Mouse (Mus musculus) lung, adult 10 weeks (tissue): Measurements from ENCODE around the gene Homer1. TPM values are rescaled to one million over a fixed set of nuclear protein-coding genes. Genes with fewer than 3 reads are reported as not detected.

Source experiments
- polyA plus RNA-seq: library from polyadenylated mRNA; stranded (reverse); fragments of 350-450 nt; fragmentation: Illumina TruSeq; extraction: RNeasy Lipid Tissue Mini Kit (QIAGEN cat#74804); gene quantifications from one replicate; pipeline ENCODE4 v1.2.3, GENCODE M21; 2014; ENCODE audit warnings: low read depth, low replicate concordance; ENCODE audit not compliant: insufficient read depth

Gene Homer1
- polyA plus RNA-seq, result 2.7 TPM

DNA sequence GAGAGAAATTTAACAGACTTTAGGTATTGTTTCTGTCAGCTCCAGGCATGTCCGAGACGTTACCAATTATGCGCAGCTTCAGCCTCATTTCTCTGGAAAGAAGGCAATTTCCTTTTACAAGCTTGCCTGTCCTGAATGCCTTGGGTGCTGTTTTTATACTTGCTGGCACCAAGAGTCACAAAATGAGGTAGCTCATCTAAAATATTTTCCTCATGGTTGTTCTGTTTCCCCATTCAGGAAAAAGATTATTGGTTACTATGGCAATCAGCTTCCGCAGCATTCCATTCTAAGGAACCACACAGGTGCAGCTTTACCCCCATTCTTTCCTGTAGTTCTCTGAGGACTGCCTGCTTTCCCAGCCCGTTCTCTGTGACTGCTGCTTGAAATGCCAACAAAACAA, at the start of gene Homer1:
Gene Homer1 (plus strand): TSS at position 320 of the 400 bp plus-strand sequence.

Other genes with a start within 250 kb of the Homer1 start
- gene Cmya5, start 154.9 kb upstream of the Homer1 start, polyA plus RNA-seq, result 0.97 TPM
- 18.3 TPM for gene Tent2, start 107.2 kb upstream of the Homer1 start, polyA plus RNA-seq
- gene Jmy, start 200.2 kb downstream of the Homer1 start, polyA plus RNA-seq, result 5.3 TPM